Mouse (Mus musculus) heart, embryonic 15.5 days (tissue): Measurements from ENCODE around the gene Eif4h. TPM values are rescaled to one million over a fixed set of nuclear protein-coding genes. Genes with fewer than 3 reads are reported as not detected.
"Not testable (repeated sequence)": the region's sequence is repeated elsewhere in the genome, so short reads cannot be mapped to it uniquely, and the experiment has no call there.

Source experiments
- ATAC-seq: fragments of 200-750 bp; cut with Nextera tagmentation; replicated peaks from 2 replicates; pipeline ENCODE4 v1.8.0; 2017; ENCODE audit warnings: low read depth, moderate TSS enrichment; ENCODE audit not compliant: insufficient number of reproducible peaks, insufficient read depth, low FRiP score
- H3K27ac ChIP-seq: fragments of 300-500 bp; sonication (generic); 2 replicates; pipeline ENCODE4 v1.5.1; 2015; ENCODE audit warnings: mild to moderate bottlenecking, inconsistent platforms
- H3K27me3 ChIP-seq: fragments of 300-500 bp; sonication (generic); 2 replicates; pipeline ENCODE4 v1.6.1; 2015; ENCODE audit warnings: inconsistent platforms
- H3K36me3 ChIP-seq: fragments of 300-500 bp; sonication (generic); 2 replicates; pipeline ENCODE4 v1.6.1; 2015; ENCODE audit warnings: mild to moderate bottlenecking, inconsistent platforms
- H3K4me1 ChIP-seq: fragments of 300-500 bp; sonication (generic); replicated peaks from 2 replicates; pipeline ENCODE4 v1.6.1; 2015; ENCODE audit warnings: inconsistent platforms
- H3K4me2 ChIP-seq: fragments of 300-500 bp; sonication (generic); 2 replicates; pipeline ENCODE4 v1.6.1; 2015; ENCODE audit warnings: inconsistent platforms, mild to moderate bottlenecking, moderate library complexity
- H3K4me3 ChIP-seq: fragments of 300-500 bp; sonication (generic); 2 replicates; pipeline ENCODE4 v1.5.1; 2015; ENCODE audit warnings: mild to moderate bottlenecking, inconsistent platforms
- H3K9ac ChIP-seq: fragments of 300-500 bp; sonication (generic); 2 replicates; pipeline ENCODE4 v1.6.1; 2015; ENCODE audit warnings: mild to moderate bottlenecking, inconsistent platforms
- H3K9me3 ChIP-seq: fragments of 300-500 bp; sonication (generic); replicated peaks from 2 replicates; pipeline ENCODE4 v1.6.1; 2016; ENCODE audit warnings: inconsistent platforms
- WGBS: fragments of 180-500 bp; shearing (Covaris S2); methylation state at CpG from one replicate; pipeline ENCODE4 v1.1.7; 2015; ENCODE audit warnings: mixed read lengths; 5-methylcytosine and 5-hydroxymethylcytosine counted together
- polyA plus RNA-seq: library from polyadenylated mRNA; unstranded; fragments of >200 nt; fragmentation: Nextera tagmentation; extraction: Ambion mirVana; gene quantifications from 2 replicates; pipeline ENCODE4 v1.2.1, GENCODE M21; 2015

Eif4h gene
- polyA plus RNA-seq, 1 experiment from 2014 or later = 273 TPM

DNA sequence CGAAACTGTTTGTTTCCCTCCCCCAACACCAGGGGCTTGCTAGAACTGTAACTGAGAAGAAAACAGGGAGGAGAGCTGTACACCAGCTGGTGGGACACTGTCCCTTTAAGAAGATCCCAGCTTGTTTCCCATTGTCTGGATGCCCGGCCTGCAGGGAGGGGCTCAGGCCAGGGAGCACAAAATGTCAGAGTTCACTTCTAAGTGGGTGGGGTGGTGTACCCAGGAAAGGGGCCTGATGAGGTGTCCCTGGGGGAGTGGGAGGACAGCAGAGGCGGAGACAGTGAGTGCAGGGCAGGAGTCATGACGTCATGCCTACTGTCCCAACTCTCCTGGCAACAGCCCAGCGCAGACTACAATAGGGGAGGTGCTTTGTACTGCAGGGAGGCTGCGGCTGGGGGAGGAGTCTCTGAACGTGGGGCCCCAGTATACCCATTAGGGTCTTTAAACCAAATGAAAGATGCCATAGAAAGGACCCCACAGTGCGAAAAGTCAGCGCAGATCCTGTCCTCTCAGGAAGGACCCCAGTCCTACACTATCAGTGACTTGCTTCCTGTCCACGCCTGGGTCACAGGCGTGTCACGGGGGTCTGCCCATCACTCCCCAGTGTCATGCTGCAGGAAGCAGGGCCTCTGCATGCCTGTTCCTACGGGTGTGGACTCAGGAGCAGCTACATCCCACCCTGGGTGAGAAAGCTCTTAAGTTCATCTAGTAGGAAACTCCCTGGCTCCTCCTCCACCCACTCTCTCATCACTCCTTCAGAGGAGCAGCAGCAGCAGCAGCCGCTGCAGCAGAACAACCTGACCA, 36.9 kb upstream of the Eif4h start:
- Histone ChIP-seq H3K27ac (peak overlapping the region; percentile 85), H3K4me2 (peak overlapping the region; percentile 79), H3K4me3 (peak overlapping the region; percentile 51), H3K4me1 (peaks cover 50% of the 10 kb centered on the region), H3K9ac (peak overlapping the region; percentile 61), H3K27me3 (no peaks in the 10 kb centered on the region), H3K9me3 (no peaks in the 10 kb centered on the region), H3K36me3 (no peaks in the 10 kb centered on the region)
- peak; percentile 83 for ATAC-seq
- WGBS = 3% methylated on average over 14 of the region's 14 CpGs

DNA sequence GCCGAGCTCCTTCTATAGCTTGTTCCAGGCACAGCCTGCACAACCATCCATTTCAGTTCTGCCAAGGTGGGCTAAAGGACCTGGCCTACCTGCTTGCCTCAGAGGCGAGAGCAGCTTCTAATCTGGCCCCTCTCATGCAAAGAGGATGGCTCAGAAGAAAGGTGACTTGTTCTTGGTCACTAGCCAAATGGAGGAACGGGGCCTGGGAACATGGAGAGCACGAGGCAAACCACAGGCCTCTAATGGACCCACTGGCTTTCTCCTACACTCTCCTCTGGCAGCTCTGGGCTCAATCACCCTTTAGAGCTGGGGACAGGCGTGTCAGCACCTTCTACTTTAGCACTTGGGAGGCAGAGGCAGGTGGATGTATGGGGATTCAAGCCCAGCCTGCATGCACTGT, 35.7 kb upstream of the Eif4h start:
- no peak for ATAC-seq
- no peak overlapping the region for H3K4me3 ChIP-seq
- H3K36me3 ChIP-seq = peaks cover 3% of the 10 kb centered on the region; the same call in 1 of the 2 replicates
- H3K9me3 ChIP-seq = no peaks in the 10 kb centered on the region
- peaks cover 40% of the 10 kb centered on the region for H3K4me1 ChIP-seq
- H3K27me3 ChIP-seq = no peaks in the 10 kb centered on the region
- H3K9ac ChIP-seq = peak overlapping the region; percentile 61; the same call in 1 of the 2 replicates
- no peak overlapping the region for H3K4me2 ChIP-seq
- peak overlapping the region; percentile 85 for H3K27ac ChIP-seq
- WGBS = 58% methylated on average over 5 of the region's 5 CpGs

DNA sequence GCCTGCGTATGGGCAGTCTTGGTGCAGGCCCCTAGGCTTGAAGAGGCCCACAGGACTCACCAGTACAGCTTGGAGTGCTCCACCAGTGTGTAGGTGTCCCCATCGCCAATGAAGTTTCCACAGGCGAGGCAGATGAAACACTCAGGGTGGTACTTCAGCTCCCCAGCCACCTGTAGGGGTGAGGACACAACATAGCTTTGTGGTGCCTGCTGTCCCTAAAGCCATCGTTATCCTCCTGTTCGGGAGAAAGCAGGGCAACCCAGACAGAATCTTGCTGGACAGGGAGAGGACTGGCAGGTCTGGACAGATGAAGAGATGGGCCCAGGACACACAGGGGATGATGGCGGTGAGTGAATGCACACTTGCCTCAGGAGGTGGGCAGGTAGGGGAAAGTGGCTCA, 33.3 kb upstream of the Eif4h start:
- Histone ChIP-seq H3K27ac (no peak overlapping the region), H3K9ac (no peak overlapping the region), H3K4me1 (peaks cover 29% of the 10 kb centered on the region), H3K27me3 (no peaks in the 10 kb centered on the region), H3K4me3 (no peak overlapping the region), H3K36me3 (peaks cover 15% of the 10 kb centered on the region; the same call in 1 of the 2 replicates), H3K4me2 (no peak overlapping the region), H3K9me3 (no peaks in the 10 kb centered on the region)
- ATAC-seq = no peak
- WGBS = 91% methylated on average over 6 of the region's 6 CpGs

DNA sequence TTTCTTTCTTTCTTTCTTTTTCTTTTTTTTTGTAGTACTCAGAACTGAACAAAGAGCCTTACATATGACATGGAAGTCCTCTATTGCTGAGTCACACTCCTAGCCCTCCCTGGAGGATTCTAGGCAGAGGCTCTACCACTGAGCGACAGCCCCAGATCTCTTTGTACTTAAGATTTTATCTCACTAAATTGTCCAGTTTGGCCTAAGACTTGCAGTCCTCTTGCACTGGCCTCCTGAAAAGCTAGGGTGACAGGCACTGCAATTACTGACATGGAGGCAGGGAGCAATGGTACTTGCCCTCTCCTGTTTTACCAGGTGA, 32.9 kb upstream of the Eif4h start:
- Histone ChIP-seq H3K4me2 (no peak overlapping the region), H3K4me1 (peaks cover 28% of the 10 kb centered on the region), H3K9me3 (no peaks in the 10 kb centered on the region), H3K27ac (no peak overlapping the region), H3K9ac (no peak overlapping the region), H3K36me3 (peaks cover 15% of the 10 kb centered on the region), H3K4me3 (no peak overlapping the region), H3K27me3 (no peaks in the 10 kb centered on the region)
- 89% methylated on average over 1 of the region's 1 CpGs for WGBS
- no peak for ATAC-seq

DNA sequence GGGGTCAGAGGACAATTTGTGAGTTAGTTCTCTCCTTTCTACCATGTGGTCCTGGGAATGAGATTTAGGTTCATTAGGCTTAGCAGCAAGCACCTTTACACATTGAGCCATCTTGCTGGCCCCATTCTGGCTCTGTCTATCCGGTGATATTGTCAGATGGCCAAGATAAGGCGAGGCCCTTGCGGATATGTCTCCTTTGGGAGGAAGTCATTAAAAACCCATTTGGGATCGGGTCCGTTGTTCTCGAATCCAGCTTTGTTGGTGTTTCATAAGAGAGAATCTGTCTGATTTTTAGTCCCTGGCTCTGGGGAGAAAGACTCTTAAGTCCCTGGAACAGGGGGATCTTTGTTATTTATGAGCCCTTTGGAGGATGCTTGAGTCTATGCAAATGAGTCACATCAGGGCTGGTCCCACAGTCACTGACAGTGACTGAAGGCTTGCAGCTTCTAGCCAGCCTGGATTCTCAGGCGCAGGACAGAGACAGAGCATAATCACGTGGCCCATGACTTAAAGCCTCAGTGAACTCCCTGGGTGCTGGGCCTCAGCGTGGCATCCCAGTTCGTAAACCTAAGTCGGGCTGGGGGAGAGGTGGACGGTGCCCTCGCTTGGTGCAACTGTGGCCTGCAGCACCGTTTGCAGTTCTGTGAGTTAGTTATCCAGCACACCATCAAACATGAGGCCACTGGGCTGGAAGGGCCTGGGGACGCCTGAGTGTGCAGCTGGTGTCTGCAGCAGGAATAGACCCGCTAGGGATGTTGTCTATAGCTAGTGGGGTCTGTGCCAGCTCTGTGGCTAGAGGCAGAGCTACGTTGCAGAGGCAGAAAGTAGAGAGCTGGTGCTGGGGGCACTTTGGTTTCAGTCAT, 32.3 kb upstream of the Eif4h start:
- Histone ChIP-seq H3K9me3 (no peaks in the 10 kb centered on the region), H3K9ac (no peak overlapping the region), H3K4me1 (peaks cover 23% of the 10 kb centered on the region), H3K36me3 (peaks cover 15% of the 10 kb centered on the region), H3K4me2 (no peak overlapping the region), H3K27ac (no peak overlapping the region), H3K4me3 (no peak overlapping the region), H3K27me3 (no peaks in the 10 kb centered on the region)
- ATAC-seq = no peak
- WGBS = 75% methylated on average over 17 of the region's 17 CpGs

DNA sequence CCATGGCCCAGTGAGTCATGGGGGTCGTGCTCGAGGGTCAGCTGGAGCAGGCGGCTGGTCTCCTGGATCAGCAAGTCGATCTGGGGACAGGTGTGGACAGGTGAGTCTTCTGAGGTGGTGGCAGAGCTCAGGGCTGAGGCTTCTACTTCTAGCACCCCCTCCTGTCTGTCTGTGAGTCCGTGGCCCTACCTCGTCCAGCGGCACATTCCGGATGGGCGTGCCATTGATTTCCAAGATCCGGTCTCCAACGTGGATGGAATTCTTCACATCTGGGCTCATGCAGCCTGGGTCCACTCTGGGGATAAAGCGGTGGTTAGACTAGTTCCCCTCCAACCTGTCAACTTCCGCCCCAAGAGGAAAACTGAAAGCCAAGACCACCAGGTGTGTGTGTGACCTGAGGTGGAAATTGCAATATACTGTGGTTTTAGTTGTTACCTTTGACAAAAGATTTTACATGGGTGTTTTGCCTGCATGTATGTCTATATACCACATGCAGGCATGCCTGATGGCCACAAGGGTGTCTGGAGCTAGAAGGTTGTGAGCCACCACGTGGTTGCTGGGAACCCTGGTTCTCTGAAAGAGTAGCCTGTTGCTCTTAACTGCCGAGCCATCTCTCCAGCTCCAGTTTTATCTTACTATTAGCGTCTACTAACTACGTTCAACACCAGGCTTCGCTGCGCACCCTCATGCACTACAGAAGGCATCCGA, 29.9 kb upstream of the Eif4h start:
- Histone ChIP-seq H3K4me2 (no peak overlapping the region), H3K27ac (no peak overlapping the region), H3K4me1 (no peaks in the 10 kb centered on the region), H3K4me3 (no peak overlapping the region), H3K9ac (no peak overlapping the region), H3K9me3 (no peaks in the 10 kb centered on the region), H3K27me3 (no peaks in the 10 kb centered on the region), H3K36me3 (peaks cover 20% of the 10 kb centered on the region)
- ATAC-seq = no peak
- WGBS = 74% methylated on average over 20 of the region's 20 CpGs

DNA sequence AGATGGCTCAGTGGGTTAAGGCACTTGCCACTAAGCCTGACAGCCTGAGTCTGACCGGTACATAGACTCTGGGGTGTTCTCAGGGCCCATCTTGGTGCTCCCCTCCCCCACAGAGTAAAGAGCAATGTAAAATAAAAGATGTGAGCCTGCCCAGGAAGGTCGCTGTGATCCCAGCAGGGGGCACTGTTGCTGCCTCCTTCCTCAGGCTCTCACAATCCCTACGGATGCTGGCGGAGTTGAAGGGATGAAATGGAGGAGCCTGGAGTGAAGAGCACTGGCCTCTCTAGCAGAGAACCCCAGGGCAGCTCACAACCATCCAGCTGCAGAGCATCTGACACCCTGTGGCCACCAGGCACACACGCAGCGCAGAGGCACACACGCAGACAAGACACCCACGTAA, 29.2 kb upstream of the Eif4h start:
- Histone ChIP-seq H3K9ac (no peak overlapping the region), H3K4me3 (no peak overlapping the region), H3K36me3 (peaks cover 20% of the 10 kb centered on the region), H3K9me3 (no peaks in the 10 kb centered on the region), H3K27me3 (no peaks in the 10 kb centered on the region), H3K4me2 (no peak overlapping the region), H3K4me1 (no peaks in the 10 kb centered on the region), H3K27ac (no peak overlapping the region)
- ATAC-seq = 0 out of 2 replicates have a peak, but pooled peaks have one; percentile 34
- 46% methylated on average over 8 of the region's 8 CpGs for WGBS

DNA sequence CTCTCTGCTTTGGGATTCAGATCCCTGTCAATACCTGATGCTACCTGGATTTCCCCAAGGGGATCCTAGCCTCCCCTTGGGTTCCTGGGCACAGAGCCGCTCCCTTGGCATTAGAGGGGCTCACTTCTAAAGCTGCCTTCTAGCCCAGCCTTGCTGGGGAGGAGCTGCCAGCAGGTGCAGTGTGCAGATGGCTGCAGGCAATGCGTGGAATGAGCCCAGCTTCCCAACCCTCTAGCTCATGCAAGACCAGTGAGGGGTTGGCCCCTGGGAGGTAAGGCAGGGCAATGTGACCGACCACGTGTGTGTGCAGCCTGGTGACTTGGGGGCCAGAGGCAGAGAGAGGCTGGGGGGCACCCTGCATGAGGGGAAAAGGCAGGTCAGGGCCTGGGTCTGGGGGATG, 17.4 kb upstream of the Eif4h start:
- Histone ChIP-seq H3K4me2 (no peak overlapping the region), H3K9me3 (no peaks in the 10 kb centered on the region), H3K9ac (no peak overlapping the region), H3K36me3 (peaks cover 7% of the 10 kb centered on the region), H3K27me3 (no peaks in the 10 kb centered on the region), H3K4me3 (no peak overlapping the region), H3K4me1 (peaks cover 7% of the 10 kb centered on the region), H3K27ac (no peak overlapping the region)
- ATAC-seq = no peak
- WGBS = 81% methylated on average over 4 of the region's 4 CpGs

DNA sequence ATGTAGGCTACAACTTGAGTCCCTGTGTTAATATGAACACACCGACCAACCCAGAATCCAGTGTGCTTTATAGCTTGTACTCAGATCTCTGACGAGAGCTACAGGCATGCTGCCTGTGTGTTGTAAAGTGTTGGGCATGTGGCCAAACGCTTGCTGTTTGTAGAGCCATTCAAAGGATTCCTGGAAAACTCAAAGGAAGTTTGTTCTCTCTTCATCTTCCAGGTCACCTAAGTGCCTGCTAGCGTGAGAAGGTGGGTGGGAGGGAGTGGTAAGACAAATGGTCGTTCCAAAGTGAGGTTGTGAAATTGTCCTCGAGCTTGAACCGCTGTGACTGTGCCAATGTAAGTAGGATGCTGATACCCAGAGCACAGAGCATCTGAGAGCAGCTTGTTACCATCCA, 12.7 kb upstream of the Eif4h start:
- Histone ChIP-seq H3K9ac (no peak overlapping the region), H3K27ac (no peak overlapping the region; the same call in 1 of the 2 replicates)

DNA sequence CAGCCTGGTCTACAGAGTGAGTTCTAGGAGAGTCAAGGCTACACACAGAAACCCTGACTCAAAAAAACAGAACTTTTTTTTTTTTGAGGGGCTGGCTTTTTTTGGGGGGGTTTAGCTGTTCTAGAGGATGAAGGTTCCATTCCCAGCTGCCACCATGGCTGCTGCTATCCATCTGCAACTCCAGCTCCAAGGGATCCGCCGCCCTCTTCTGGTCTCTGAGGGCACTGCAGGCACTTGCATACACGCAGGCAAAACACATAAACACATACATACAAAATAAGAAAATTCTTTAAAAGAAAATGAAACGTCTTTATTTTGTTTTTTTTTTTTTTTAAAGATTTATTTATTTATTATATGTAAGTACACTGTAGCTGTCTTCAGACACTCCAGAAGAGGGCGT, 11.6 kb upstream of the Eif4h start:
- Histone ChIP-seq H3K4me2 (no peak overlapping the region), H3K9me3 (no peaks in the 10 kb centered on the region), H3K27me3 (no peaks in the 10 kb centered on the region), H3K27ac (no peak overlapping the region), H3K4me1 (peaks cover 7% of the 10 kb centered on the region), H3K4me3 (no peak overlapping the region), H3K9ac (no peak overlapping the region), H3K36me3 (no peaks in the 10 kb centered on the region)
- WGBS = 49% methylated on average over 5 of the region's 5 CpGs
- no peak for ATAC-seq

More for the DNA sequence above, 12.7 kb upstream of the Eif4h start:
- Histone ChIP-seq H3K27me3 (no peaks in the 10 kb centered on the region), H3K4me1 (peaks cover 7% of the 10 kb centered on the region), H3K36me3 (no peaks in the 10 kb centered on the region; the same call in 1 of the 2 replicates), H3K4me2 (no peak overlapping the region), H3K9me3 (no peaks in the 10 kb centered on the region), H3K4me3 (no peak overlapping the region)
- ATAC-seq = no peak
- 35% methylated on average over 7 of the region's 7 CpGs for WGBS

DNA sequence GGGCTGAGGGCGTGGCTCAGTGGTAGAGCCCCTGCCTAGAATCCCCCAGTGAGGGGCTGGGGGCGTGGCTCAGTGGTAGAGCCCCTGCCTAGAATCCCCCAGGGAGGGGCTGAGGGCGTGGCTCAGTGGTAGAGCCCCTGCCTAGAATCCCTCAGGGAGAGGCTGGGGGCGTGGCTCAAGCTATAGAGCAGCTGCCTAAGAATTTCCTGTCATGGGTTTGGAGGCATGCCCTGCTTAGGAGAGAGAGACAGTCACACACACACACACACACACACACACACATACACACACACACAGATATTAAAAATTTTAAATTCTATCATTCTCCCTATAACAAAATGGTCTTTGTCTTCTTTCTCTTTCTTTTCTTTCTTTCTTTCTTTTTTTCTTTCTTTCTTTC, 9.7 kb upstream of the Eif4h start:
- H3K27me3 ChIP-seq, H3K27ac ChIP-seq, H3K9me3 ChIP-seq, H3K9ac ChIP-seq, H3K4me2 ChIP-seq, H3K36me3 ChIP-seq, H3K4me3 ChIP-seq, ATAC-seq: not testable (repeated sequence)
- peaks cover 13% of the 10 kb centered on the region for H3K4me1 ChIP-seq
- 79% methylated on average over 4 of the region's 4 CpGs for WGBS
